8 mouse cellular contexts compared by ENCODE assay signal in the genomic region with DNA sequence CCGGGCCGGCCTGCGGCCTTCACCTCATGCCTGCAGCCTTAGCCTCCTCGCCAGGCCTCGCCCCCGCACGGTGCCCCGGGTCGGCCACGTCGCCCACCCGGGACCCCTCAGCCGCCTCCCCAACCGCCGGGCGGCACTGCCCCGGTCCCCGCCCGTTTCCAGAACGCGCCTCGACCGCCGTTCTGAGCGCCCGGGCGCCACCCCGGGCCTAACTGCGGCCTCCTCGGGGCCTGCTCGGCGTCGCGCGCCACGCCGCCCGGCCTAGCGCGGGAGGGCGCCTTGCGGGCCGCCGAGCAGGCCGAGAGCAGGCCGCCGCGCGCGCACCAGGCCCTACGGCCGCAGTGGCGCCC. TPM values are rescaled to one million over a fixed set of nuclear protein-coding genes. Genes with fewer than 3 reads are reported as not detected.
A peak's percentile ranks its signal among the peaks of the same experiment; 100 is the strongest.
DNase-seq lines count a peak whose midpoint lies in the region; ATAC-seq and TF ChIP-seq lines count a peak whose summit lies in the region.

No protein-coding gene starts in this region.

- peak overlapping the region; percentile 97 for H3K27ac ChIP-seq in gastrocnemius, adult 2 months
- peak overlapping the region; percentile 97 for H3K27ac ChIP-seq in spleen, adult 2 months (ENCODE audit: insufficient read depth, low read length)
- peak overlapping the region; percentile 99 for H3K27ac ChIP-seq in intestine, postnatal 0 days (ENCODE audit: low read depth, low read length)
- H3K27ac ChIP-seq in small intestine, adult 2 months (ENCODE audit: insufficient read depth, low read depth, low read length), result peak overlapping the region; percentile 99

- 63% methylated on average over 53 of the region's 53 CpGs for WGBS in spleen, adult 2 months
- 15% methylated on average over 47 of the region's 53 CpGs for WGBS in intestine, postnatal 0 days
- WGBS in small intestine, adult 2 months, result 27% methylated on average over 51 of the region's 53 CpGs

- no peaks in the 10 kb centered on the region for H3K27me3 ChIP-seq in spleen, adult 2 months (ENCODE audit: control insufficient read depth, insufficient read depth, low read length)
- H3K27me3 ChIP-seq in intestine, postnatal 0 days (replicated peaks; ENCODE audit: control insufficient read depth, insufficient read depth, low read length), result no peaks in the 10 kb centered on the region
- no peaks in the 10 kb centered on the region for H3K27me3 ChIP-seq in small intestine, adult 2 months (ENCODE audit: control insufficient read depth, insufficient read depth, low read length)

- intact Hi-C loops in gastrocnemius, adult 2 months (cut with DNase I), result loop anchor here (1.0 to 5.0 kb wide), 2 partner anchors 55 to 75 kb away; no protein-coding TSS in a partner anchor

- peak; percentile 67 for ATAC-seq in intestine, postnatal 0 days

- peak overlapping the region; percentile 94 for H3K9ac ChIP-seq in intestine, postnatal 0 days (ENCODE audit: low read depth, low read length)

- no peak for TF ChIP-seq CTCF in gastrocnemius, adult 2 months (IDR thresholded peaks at IDR 0.05)
- TF ChIP-seq CTCF in spleen, adult 2 months (IDR thresholded peaks at IDR 0.05; ENCODE audit: extremely low read depth, insufficient read depth, insufficient read length, insufficient replicate concordance), result no peak
- no peak for TF ChIP-seq CTCF in intestine, postnatal 0 days (IDR thresholded peaks at IDR 0.05; ENCODE audit: low read depth)
- TF ChIP-seq CTCF in small intestine, adult 2 months (IDR thresholded peaks at IDR 0.05; ENCODE audit: extremely low read depth, insufficient read length, insufficient replicate concordance, low read depth, low read length), result no peak

- TF ChIP-seq POLR2A in spleen, adult 2 months (IDR thresholded peaks at IDR 0.05; ENCODE audit: low read depth, low read length), result no peak
- no peak for TF ChIP-seq POLR2A in small intestine, adult 2 months (IDR thresholded peaks at IDR 0.05; ENCODE audit: low read depth, low read length)

- no peaks in the 10 kb centered on the region for H3K9me3 ChIP-seq in intestine, postnatal 0 days (ENCODE audit: control insufficient read depth)

- H3K36me3 ChIP-seq in spleen, adult 2 months (ENCODE audit: control insufficient read depth, insufficient read depth, low read length), result no peaks in the 10 kb centered on the region
- no peaks in the 10 kb centered on the region for H3K36me3 ChIP-seq in intestine, postnatal 0 days (ENCODE audit: control insufficient read depth, insufficient read depth)
- H3K36me3 ChIP-seq in small intestine, adult 2 months (ENCODE audit: control insufficient read depth, insufficient read depth, low read length), result no peaks in the 10 kb centered on the region

- H3K4me3 ChIP-seq in gastrocnemius, adult 2 months, result peak overlapping the region; percentile 86
- H3K4me3 ChIP-seq in spleen, adult 2 months (ENCODE audit: extremely low read depth, insufficient read depth, insufficient read length), result peak overlapping the region; percentile 74
- peak overlapping the region; percentile 55 for H3K4me3 ChIP-seq in intestine, postnatal 0 days (ENCODE audit: low read depth, low read length)
- peak overlapping the region; percentile 100 for H3K4me3 ChIP-seq in small intestine, adult 2 months (ENCODE audit: low read depth, low read length)

- peaks cover 2% of the 10 kb centered on the region; the same call in 1 of the 2 replicates for H3K4me1 ChIP-seq in spleen, adult 2 months (ENCODE audit: control insufficient read depth, insufficient read depth, insufficient read length)
- no peaks in the 10 kb centered on the region for H3K4me1 ChIP-seq in intestine, postnatal 0 days (replicated peaks; ENCODE audit: control insufficient read depth, insufficient read depth, low read length)
- H3K4me1 ChIP-seq in small intestine, adult 2 months (ENCODE audit: control insufficient read depth, insufficient read depth, insufficient read length, low read length), result no peaks in the 10 kb centered on the region; the same call in 1 of the 2 replicates

- peak overlapping the region; percentile 64 for H3K4me2 ChIP-seq in intestine, postnatal 0 days (replicated peaks; ENCODE audit: low read depth)

- no peak for DNase-seq in gastrocnemius, adult 2 months
- no peak for DNase-seq in gastrocnemius, postnatal 25 days
- DNase-seq in spleen, adult 2 months (ENCODE audit: low read depth in 1 of 2, low spot score in 2 of 2), result no peak
- no peak for DNase-seq in spleen, postnatal 36 days (ENCODE audit: low spot score in 2 of 2)
- DNase-seq in ovary, adult 18-20 months (ENCODE audit: low spot score), result no peak
- no peak for DNase-seq in right cerebral cortex, postnatal 36 days (ENCODE audit: low spot score in 2 of 2)

RNA-seq across cellular contexts. Expression of a gene that starts 0.8 kb away (rescaled TPM):
- total RNA-seq in gastrocnemius, adult 2 months (2021), result 10 to 100 TPM; 17.9 to 23.4 TPM
- total RNA-seq in gastrocnemius, postnatal 25 days (2021), result 10 to 100 TPM; 16.0 to 20.2 TPM
- 3.7 and 3.8 TPM in 2 replicates for polyA plus RNA-seq in spleen, adult 2 months (2012; rRNA removed)
- 13.2 and 13.8 TPM in 2 replicates for polyA plus RNA-seq in intestine, postnatal 0 days (2015; fragmentation: Nextera tagmentation; extraction: Ambion mirVana)
- 1.2 and 2.7 TPM in 2 replicates for polyA plus RNA-seq in small intestine, adult 2 months (2012; rRNA removed)
